Mouse (Mus musculus): ENCODE results near the gene Lhx2. TPM values are rescaled to one million over a fixed set of nuclear protein-coding genes. Genes with fewer than 3 reads are reported as not detected.

The Lhx2 gene
- polyA plus RNA-seq (2015; fragmentation: Nextera tagmentation; extraction: Ambion mirVana) = 22.1 and 23.6 TPM in 2 replicates

GRCm38 (mm10) chr2:38338990-38339909, at the start of gene Lhx2:
Gene Lhx2, plus strand, starts transcription at chr2:38339281.
- ATAC-seq (ENCODE audit: low FRiP score) = peak; percentile 80
- Histone ChIP-seq H3K4me3 (peak within 1 kb of the TSS; percentile 43), H3K36me3 (no peaks in the 10 kb centered on the region), H3K27me3 (peaks cover 96% of the 10 kb centered on the region), H3K27ac (peak within 1 kb of the TSS; percentile 89), H3K4me2 (peak within 1 kb of the TSS; percentile 59), H3K9me3 (no peaks in the 10 kb centered on the region), H3K4me1 (replicated peaks) (peaks cover 17% of the 10 kb centered on the region), H3K9ac (peak within 1 kb of the TSS; percentile 74)
- 1% methylated on average over 68 of the region's 92 CpGs for WGBS

DNA sequence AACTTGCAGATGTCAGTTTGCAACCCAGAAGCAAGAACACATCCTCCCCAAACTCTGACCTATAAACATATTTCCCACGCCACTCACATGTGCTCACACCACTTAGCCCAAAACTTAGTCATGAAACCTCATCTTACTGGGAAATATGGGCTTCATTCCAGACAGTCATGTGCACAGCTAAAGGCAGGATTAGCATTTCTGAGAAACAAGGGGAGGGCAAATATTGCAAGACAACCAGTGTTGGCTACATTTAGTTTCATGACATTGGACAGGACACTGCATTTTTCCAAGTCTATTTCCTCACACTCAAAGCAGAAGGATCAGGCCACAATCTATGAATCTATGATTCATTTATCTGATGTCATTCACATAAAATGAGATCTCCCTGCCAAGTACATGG, 47.6 kb upstream of the Lhx2 start:
- Histone ChIP-seq H3K4me1 (replicated peaks) (peaks cover 4% of the 10 kb centered on the region; the same call in 1 of the 2 replicates), H3K36me3 (no peaks in the 10 kb centered on the region), H3K4me2 (no peak overlapping the region), H3K9me3 (no peaks in the 10 kb centered on the region), H3K9ac (no peak overlapping the region), H3K4me3 (no peak overlapping the region), H3K27me3 (no peaks in the 10 kb centered on the region), H3K27ac (no peak overlapping the region)
- ATAC-seq (ENCODE audit: low FRiP score) = no peak
- 78% methylated on average over 1 of the region's 1 CpGs for WGBS

DNA sequence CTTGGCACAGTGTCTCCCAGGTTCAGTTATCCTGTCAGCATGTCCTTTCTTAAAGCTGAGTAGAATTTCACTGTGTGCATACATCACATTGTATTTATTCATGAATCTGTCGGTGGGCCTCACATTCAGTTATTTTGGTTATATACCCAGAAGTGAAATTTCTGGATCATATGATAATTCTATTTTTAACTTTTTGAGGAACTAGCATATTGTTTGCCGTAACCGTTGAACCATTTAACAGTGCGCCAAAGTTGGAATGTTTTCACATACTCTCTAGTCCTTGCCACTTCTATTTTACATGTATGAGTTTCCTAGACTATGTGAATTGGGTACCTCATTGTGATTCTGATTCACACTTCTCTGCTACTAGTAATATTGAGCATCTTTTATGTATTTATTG, 43.1 kb upstream of the Lhx2 start:
- Histone ChIP-seq H3K36me3 (no peaks in the 10 kb centered on the region), H3K4me2 (no peak overlapping the region), H3K27ac (no peak overlapping the region), H3K27me3 (no peaks in the 10 kb centered on the region), H3K9ac (no peak overlapping the region), H3K4me3 (no peak overlapping the region), H3K4me1 (replicated peaks) (no peaks in the 10 kb centered on the region), H3K9me3 (no peaks in the 10 kb centered on the region)
- WGBS = 94% methylated on average over 4 of the region's 4 CpGs
- ATAC-seq (ENCODE audit: low FRiP score) = no peak

GRCm38 (mm10) chr2:38300941-38301340, 38.1 kb upstream of the Lhx2 start:
- no peak for ATAC-seq (ENCODE audit: low FRiP score)
- no peaks in the 10 kb centered on the region for H3K36me3 ChIP-seq
- WGBS = 92% methylated on average over 2 of the region's 2 CpGs
- no peak overlapping the region for H3K9ac ChIP-seq
- H3K4me1 ChIP-seq (replicated peaks) = no peaks in the 10 kb centered on the region
- H3K4me2 ChIP-seq = no peak overlapping the region
- no peak overlapping the region for H3K4me3 ChIP-seq
- H3K9me3 ChIP-seq = no peaks in the 10 kb centered on the region
- H3K27me3 ChIP-seq = peaks cover 21% of the 10 kb centered on the region
- H3K27ac ChIP-seq = no peak overlapping the region

GRCm38 (mm10) chr2:38305152-38305551, 33.9 kb upstream of the Lhx2 start:
- Histone ChIP-seq H3K9me3 (no peaks in the 10 kb centered on the region), H3K27ac (no peak overlapping the region), H3K4me2 (no peak overlapping the region), H3K4me1 (replicated peaks) (no peaks in the 10 kb centered on the region), H3K27me3 (peaks cover 21% of the 10 kb centered on the region), H3K9ac (no peak overlapping the region), H3K4me3 (no peak overlapping the region), H3K36me3 (no peaks in the 10 kb centered on the region)
- no peak for ATAC-seq (ENCODE audit: low FRiP score)
- WGBS = 94% methylated on average over 1 of the region's 1 CpGs

GRCm38 (mm10) chr2:38312921-38313320, 26.2 kb upstream of the Lhx2 start:
- H3K27ac ChIP-seq = no peak overlapping the region
- H3K4me3 ChIP-seq = no peak overlapping the region
- no peak for ATAC-seq (ENCODE audit: low FRiP score)
- WGBS = 47% methylated on average over 3 of the region's 3 CpGs
- H3K4me1 ChIP-seq (replicated peaks) = no peaks in the 10 kb centered on the region
- no peaks in the 10 kb centered on the region for H3K9me3 ChIP-seq
- H3K4me2 ChIP-seq = no peak overlapping the region
- peaks cover 15% of the 10 kb centered on the region; the same call in 1 of the 2 replicates for H3K27me3 ChIP-seq
- H3K9ac ChIP-seq = no peak overlapping the region
- H3K36me3 ChIP-seq = no peaks in the 10 kb centered on the region

DNA sequence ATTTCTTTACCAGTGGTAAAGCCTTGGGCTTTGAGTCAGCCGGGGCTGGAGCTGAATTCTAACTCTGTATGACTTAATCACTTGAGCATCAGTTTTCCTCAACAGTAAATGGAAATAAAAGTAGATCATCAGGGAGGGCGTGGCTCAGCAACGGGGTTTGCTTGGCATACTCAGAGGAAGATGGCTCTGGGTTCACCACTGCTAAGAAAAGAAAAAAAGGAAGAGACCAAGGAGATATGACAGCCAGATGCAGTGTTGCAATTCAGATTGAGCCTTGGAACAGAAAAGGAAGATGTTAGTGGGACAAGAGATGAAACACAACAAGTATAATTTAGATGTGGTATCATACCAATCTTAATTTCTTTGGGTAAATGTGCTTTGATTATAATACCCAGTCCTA, 25.7 kb upstream of the Lhx2 start:
- Histone ChIP-seq H3K36me3 (no peaks in the 10 kb centered on the region), H3K9ac (no peak overlapping the region), H3K27ac (no peak overlapping the region), H3K9me3 (no peaks in the 10 kb centered on the region), H3K4me1 (replicated peaks) (no peaks in the 10 kb centered on the region), H3K27me3 (peaks cover 15% of the 10 kb centered on the region; the same call in 1 of the 2 replicates), H3K4me3 (no peak overlapping the region), H3K4me2 (no peak overlapping the region)
- ATAC-seq (ENCODE audit: low FRiP score) = no peak
- 67% methylated on average over 3 of the region's 3 CpGs for WGBS

DNA sequence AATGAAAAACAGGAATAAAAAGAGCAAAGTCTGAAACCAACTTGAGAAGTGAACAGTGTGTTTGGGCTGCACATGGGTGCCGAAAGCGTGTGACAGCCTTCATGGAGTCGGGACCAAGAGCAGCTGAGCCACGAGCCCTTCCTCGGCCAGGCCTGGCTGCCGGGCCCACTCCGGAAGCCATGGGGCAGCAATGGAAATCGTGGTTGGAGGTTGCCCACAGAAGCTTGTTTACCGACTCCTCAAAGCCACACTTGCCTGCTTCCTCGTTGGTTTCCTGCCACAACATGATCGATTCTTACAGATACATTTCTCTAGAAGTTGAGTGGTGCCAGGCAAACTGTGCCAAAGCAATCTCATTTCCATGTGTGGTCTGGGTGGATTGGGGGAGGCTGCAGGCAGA, 20.0 kb upstream of the Lhx2 start:
- Histone ChIP-seq H3K4me3 (no peak overlapping the region), H3K9ac (no peak overlapping the region), H3K27me3 (peaks cover 32% of the 10 kb centered on the region), H3K9me3 (no peaks in the 10 kb centered on the region), H3K36me3 (no peaks in the 10 kb centered on the region), H3K4me2 (no peak overlapping the region), H3K4me1 (replicated peaks) (no peaks in the 10 kb centered on the region), H3K27ac (no peak overlapping the region)
- WGBS = 90% methylated on average over 11 of the region's 11 CpGs
- no peak for ATAC-seq (ENCODE audit: low FRiP score)

GRCm38 (mm10) chr2:38320911-38321310, 18.2 kb upstream of the Lhx2 start:
- Histone ChIP-seq H3K4me1 (replicated peaks) (no peaks in the 10 kb centered on the region), H3K4me2 (no peak overlapping the region), H3K27me3 (peaks cover 42% of the 10 kb centered on the region), H3K36me3 (no peaks in the 10 kb centered on the region), H3K4me3 (no peak overlapping the region), H3K9ac (no peak overlapping the region), H3K27ac (no peak overlapping the region), H3K9me3 (no peaks in the 10 kb centered on the region)
- no peak for ATAC-seq (ENCODE audit: low FRiP score)
- 67% methylated on average over 4 of the region's 4 CpGs for WGBS

- WGBS = 65% methylated on average over 8 of the region's 8 CpGs
- no peak overlapping the region for H3K27ac ChIP-seq
- H3K4me1 ChIP-seq (replicated peaks) = no peaks in the 10 kb centered on the region
- no peak for ATAC-seq (ENCODE audit: low FRiP score)
- H3K36me3 ChIP-seq = no peaks in the 10 kb centered on the region
- no peak overlapping the region for H3K9ac ChIP-seq
- no peaks in the 10 kb centered on the region for H3K9me3 ChIP-seq
- no peak overlapping the region for H3K4me3 ChIP-seq
- peaks cover 46% of the 10 kb centered on the region for H3K27me3 ChIP-seq
- no peak overlapping the region for H3K4me2 ChIP-seq
Observed at GRCm38 (mm10) chr2:38323380-38323779, 15.7 kb upstream of the Lhx2 start.

DNA sequence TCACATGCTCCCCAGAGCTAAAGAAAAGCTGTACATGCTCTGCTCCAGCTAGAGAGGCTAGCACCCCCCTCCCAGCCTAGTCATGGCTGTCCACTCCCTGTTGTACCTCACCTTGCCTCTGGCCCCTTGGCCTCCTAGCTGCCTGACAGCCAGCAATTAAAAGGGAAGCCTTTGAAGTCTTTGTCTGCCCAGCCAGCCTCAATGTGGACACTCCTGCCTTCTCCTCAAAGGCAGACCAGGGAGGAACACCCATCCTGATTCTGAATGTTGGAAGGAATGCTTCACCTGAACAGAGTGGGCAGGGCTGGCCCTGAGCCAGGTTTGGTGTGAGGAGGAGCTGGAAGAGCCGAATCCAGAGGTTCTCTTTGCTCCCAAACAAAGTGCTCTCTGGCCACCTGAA, 12.4 kb upstream of the Lhx2 start:
- Histone ChIP-seq H3K4me3 (no peak overlapping the region), H3K9ac (no peak overlapping the region), H3K27me3 (peaks cover 52% of the 10 kb centered on the region), H3K4me1 (replicated peaks) (no peaks in the 10 kb centered on the region), H3K27ac (no peak overlapping the region), H3K9me3 (no peaks in the 10 kb centered on the region), H3K36me3 (no peaks in the 10 kb centered on the region), H3K4me2 (no peak overlapping the region)
- no peak for ATAC-seq (ENCODE audit: low FRiP score)
- 73% methylated on average over 1 of the region's 1 CpGs for WGBS

DNA sequence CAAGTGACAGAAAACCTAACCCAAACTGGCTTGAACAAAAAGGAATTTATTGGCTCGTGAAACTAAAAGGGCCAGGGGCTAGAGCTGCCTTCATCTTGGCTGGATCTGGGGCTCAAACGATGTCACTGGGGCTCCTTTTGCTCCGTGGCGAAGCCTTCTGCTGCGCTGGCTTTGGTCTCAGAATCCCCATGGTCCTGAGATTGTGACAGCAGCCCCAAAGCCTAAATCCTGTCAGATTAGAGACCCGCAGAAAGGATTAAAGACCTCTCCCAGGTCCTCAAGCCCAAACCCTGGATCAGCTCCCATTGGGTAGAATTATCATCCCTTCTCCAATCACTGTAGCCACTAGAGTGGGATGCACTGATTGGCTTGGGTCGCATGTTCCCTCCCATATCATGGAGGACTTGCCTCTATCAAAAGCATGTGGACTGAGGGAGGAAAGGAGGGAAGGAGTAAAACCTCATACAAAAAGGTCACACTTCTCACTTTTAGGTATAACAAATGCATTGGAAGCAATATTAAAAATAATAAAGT, 5.4 kb upstream of the Lhx2 start:
- peaks cover 76% of the 10 kb centered on the region for H3K27me3 ChIP-seq
- no peaks in the 10 kb centered on the region for H3K36me3 ChIP-seq
- no peak for ATAC-seq (ENCODE audit: low FRiP score)
- H3K9ac ChIP-seq = no peak overlapping the region
- H3K4me2 ChIP-seq = no peak overlapping the region
- H3K4me3 ChIP-seq = no peak overlapping the region
- 45% methylated on average over 7 of the region's 7 CpGs for WGBS
- H3K27ac ChIP-seq = no peak overlapping the region
- H3K4me1 ChIP-seq (replicated peaks) = peaks cover 7% of the 10 kb centered on the region; the same call in 1 of the 2 replicates
- H3K9me3 ChIP-seq = no peaks in the 10 kb centered on the region

DNA sequence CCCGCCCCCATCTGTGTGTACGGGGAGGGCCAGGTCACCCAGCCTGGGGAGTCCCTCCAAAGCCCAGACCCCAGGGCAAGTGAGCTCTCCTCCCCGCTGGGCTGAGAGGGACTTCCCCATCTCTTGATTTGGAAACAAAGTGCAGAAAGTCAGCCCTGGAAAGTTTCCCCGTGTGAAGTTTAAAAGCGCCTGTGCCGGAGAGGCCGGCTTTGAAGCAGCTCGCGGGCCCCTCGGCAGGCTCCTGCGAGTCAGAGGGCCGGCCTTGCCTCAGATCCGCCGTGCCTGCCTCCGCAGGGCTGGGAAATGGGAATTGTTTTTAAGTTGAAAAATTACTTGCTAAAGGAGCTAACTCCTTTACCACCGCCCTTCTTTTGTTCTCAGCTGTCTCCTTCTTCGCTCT, 2.5 kb upstream of the Lhx2 start:
- under 1% methylated on average over 17 of the region's 17 CpGs for WGBS
- Histone ChIP-seq H3K36me3 (no peaks in the 10 kb centered on the region), H3K4me1 (replicated peaks) (peaks cover 17% of the 10 kb centered on the region), H3K4me2 (no peak overlapping the region), H3K4me3 (no peak overlapping the region), H3K9me3 (no peaks in the 10 kb centered on the region), H3K27me3 (peaks cover 92% of the 10 kb centered on the region), H3K27ac (no peak overlapping the region), H3K9ac (0 out of 2 replicates have a peak overlapping the region, but pooled peaks have one; percentile 3)
- ATAC-seq (ENCODE audit: low FRiP score) = no peak

All from hindbrain, embryonic 13.5 days (tissue).